Mouse (Mus musculus) bone marrow macrophage, adult 2 months (primary cell): ENCODE measurements around the gene Nat8.

Experiments
- CTCF ChIP-seq: IDR thresholded peaks from 2 replicates; pipeline ENCODE4 v1.5.1; 2012; ENCODE audit warnings: low read depth, mild to moderate bottlenecking, low read length, moderate library complexity
- POLR2A ChIP-seq: IDR thresholded peaks from 2 replicates; pipeline ENCODE4 v1.6.1; 2012; ENCODE audit warnings: mild to moderate bottlenecking, low read depth, low read length, borderline replicate concordance

DNA sequence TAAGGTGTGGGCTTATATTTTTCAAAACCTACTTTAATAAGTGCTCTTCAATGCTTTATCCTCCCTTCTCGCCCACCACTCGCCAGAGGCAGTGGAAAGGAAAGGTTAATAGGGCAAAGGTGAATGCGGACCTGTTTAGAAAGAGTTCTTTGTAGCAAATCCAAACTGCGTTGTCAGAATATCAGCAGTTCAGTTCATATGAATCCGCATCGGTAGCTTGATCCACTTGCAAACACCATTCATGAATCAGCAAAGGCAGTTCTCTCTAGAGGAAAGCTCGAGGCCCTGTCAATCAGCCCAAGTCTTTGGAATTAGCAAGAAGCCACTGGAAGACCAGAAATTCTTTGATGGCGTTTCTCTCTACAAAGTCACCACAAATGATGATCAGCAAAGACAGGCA lies 6.8 kb upstream of the Nat8 start:
- TF ChIP-seq POLR2A (no peak), CTCF (no peak)
